Mouse (Mus musculus) thymus, postnatal 36 days (tissue): ENCODE measurements around the gene BC051142.

Experiments used
- DNase-seq, 2 experiments: peaks; one replicate each; pipeline ENCODE4 v3.0.0; 2022; ENCODE audit warnings: mixed read lengths in 2 of 2

The BC051142 gene

GRCm38 (mm10) chr17:34398711-34399393 is at the start of gene BC051142:
TSS of gene BC051142 (plus strand) at chr17:34398820.
- peak; percentile 74 for DNase-seq

GRCm38 (mm10) chr17:34349429-34349828 is 49.2 kb upstream of the BC051142 start:
- peak; percentile 60 to 78 for DNase-seq

GRCm38 (mm10) chr17:34354539-34354938 is 44.1 kb upstream of the BC051142 start, which contains the start of gene Btnl2:
TSS of gene Btnl2 (plus strand) at chr17:34354822.
- DNase-seq: no peak

GRCm38 (mm10) chr17:34354940-34355339 is 43.7 kb upstream of the BC051142 start:
- DNase-seq: no peak

GRCm38 (mm10) chr17:34362954-34363546 is 35.6 kb upstream of the BC051142 start:
- DNase-seq: no peak

GRCm38 (mm10) chr17:34363676-34364310 is 34.8 kb upstream of the BC051142 start:
- DNase-seq: no peak

- no peak for DNase-seq
Observed at GRCm38 (mm10) chr17:34365031-34365430, 33.6 kb upstream of the BC051142 start.

- DNase-seq: no peak
Observed at GRCm38 (mm10) chr17:34370563-34370962, 28.1 kb upstream of the BC051142 start.

GRCm38 (mm10) chr17:34373055-34373709 is 25.4 kb upstream of the BC051142 start:
- no peak for DNase-seq

- DNase-seq: no peak
Observed at GRCm38 (mm10) chr17:34376847-34377246, 21.8 kb upstream of the BC051142 start, which contains the start of gene Btnl1. TSS of gene Btnl1 (plus strand) at chr17:34377132.

GRCm38 (mm10) chr17:34377450-34378209 is 21.0 kb upstream of the BC051142 start:
- no peak for DNase-seq

GRCm38 (mm10) chr17:34378716-34379115 is 19.9 kb upstream of the BC051142 start:
- DNase-seq: no peak

- DNase-seq: no peak
Observed at GRCm38 (mm10) chr17:34379451-34379850, 19.2 kb upstream of the BC051142 start.

GRCm38 (mm10) chr17:34381876-34382275 is 16.7 kb upstream of the BC051142 start:
- no peak for DNase-seq

- DNase-seq: peak; percentile 27 to 31
Observed at GRCm38 (mm10) chr17:34383212-34383611, 15.4 kb upstream of the BC051142 start.

GRCm38 (mm10) chr17:34384699-34385098 is 13.9 kb upstream of the BC051142 start:
- DNase-seq: no peak

- DNase-seq: no peak
Observed at GRCm38 (mm10) chr17:34386656-34387055, 12.0 kb upstream of the BC051142 start.

- peak; percentile 34 to 37 for DNase-seq
Observed at GRCm38 (mm10) chr17:34388513-34388912, 10.1 kb upstream of the BC051142 start.

- DNase-seq: no peak
Observed at GRCm38 (mm10) chr17:34391507-34391906, 7.1 kb upstream of the BC051142 start.

GRCm38 (mm10) chr17:34392321-34392720 is 6.3 kb upstream of the BC051142 start:
- DNase-seq: peak in 1 of 2 experiments; percentile 14

GRCm38 (mm10) chr17:34397357-34397756 is 1.3 kb upstream of the BC051142 start:
- DNase-seq: peak; percentile 23 to 37

GRCm38 (mm10) chr17:34398058-34398710 is 436 bp upstream of the BC051142 start:
- DNase-seq: peak; percentile 14 to 17
